Mouse (Mus musculus): ENCODE data around the gene Cacfd1. TPM values are rescaled to one million over a fixed set of nuclear protein-coding genes. Genes with fewer than 3 reads are reported as not detected.

The Cacfd1 gene
- polyA plus RNA-seq, 1 experiment from 2014 or later: 41.5 TPM

- Histone ChIP-seq H3K9ac (ENCODE audit: low read depth, low read length) (no peak overlapping the region), H3K27ac (ENCODE audit: low read depth, low read length) (no peak overlapping the region), H3K36me3 (ENCODE audit: control insufficient read depth, insufficient read depth) (no peaks in the 10 kb centered on the region), H3K27me3 (replicated peaks; ENCODE audit: control insufficient read depth, insufficient read depth, low read length) (no peaks in the 10 kb centered on the region), H3K4me2 (replicated peaks; ENCODE audit: low read depth) (no peak overlapping the region), H3K4me3 (ENCODE audit: low read depth, low read length) (no peak overlapping the region), H3K9me3 (ENCODE audit: control insufficient read depth) (no peaks in the 10 kb centered on the region), H3K4me1 (replicated peaks; ENCODE audit: control insufficient read depth, insufficient read depth, low read length) (no peaks in the 10 kb centered on the region; the same call in 1 of the 2 replicates)
- no peak for TF ChIP-seq CTCF (IDR thresholded peaks at IDR 0.05; ENCODE audit: low read depth)
- ATAC-seq: no peak
- WGBS: 68% methylated on average over 9 of the region's 9 CpGs
Observed at GRCm38 (mm10) chr2:27059187-27059586, 49.5 kb downstream of the Cacfd1 start.

GRCm38 (mm10) chr2:27067124-27067523 is 57.4 kb downstream of the Cacfd1 start:
- Histone ChIP-seq H3K27me3 (replicated peaks; ENCODE audit: control insufficient read depth, insufficient read depth, low read length) (no peaks in the 10 kb centered on the region), H3K9ac (ENCODE audit: low read depth, low read length) (no peak overlapping the region), H3K4me3 (ENCODE audit: low read depth, low read length) (no peak overlapping the region), H3K4me2 (replicated peaks; ENCODE audit: low read depth) (no peak overlapping the region), H3K27ac (ENCODE audit: low read depth, low read length) (no peak overlapping the region), H3K4me1 (replicated peaks; ENCODE audit: control insufficient read depth, insufficient read depth, low read length) (no peaks in the 10 kb centered on the region), H3K9me3 (ENCODE audit: control insufficient read depth) (no peaks in the 10 kb centered on the region), H3K36me3 (ENCODE audit: control insufficient read depth, insufficient read depth) (no peaks in the 10 kb centered on the region)
- ATAC-seq: no peak
- TF ChIP-seq CTCF (IDR thresholded peaks at IDR 0.05; ENCODE audit: low read depth): no peak
- 77% methylated on average over 2 of the region's 2 CpGs for WGBS

GRCm38 (mm10) chr2:27067996-27068395 is 58.3 kb downstream of the Cacfd1 start:
- no peak overlapping the region for H3K27ac ChIP-seq (ENCODE audit: low read depth, low read length)
- H3K36me3 ChIP-seq (ENCODE audit: control insufficient read depth, insufficient read depth): no peaks in the 10 kb centered on the region
- ATAC-seq: no peak
- H3K4me1 ChIP-seq (replicated peaks; ENCODE audit: control insufficient read depth, insufficient read depth, low read length): no peaks in the 10 kb centered on the region
- H3K4me2 ChIP-seq (replicated peaks; ENCODE audit: low read depth): no peak overlapping the region
- no peak overlapping the region for H3K4me3 ChIP-seq (ENCODE audit: low read depth, low read length)
- H3K27me3 ChIP-seq (replicated peaks; ENCODE audit: control insufficient read depth, insufficient read depth, low read length): no peaks in the 10 kb centered on the region
- no peak for TF ChIP-seq CTCF (IDR thresholded peaks at IDR 0.05; ENCODE audit: low read depth)
- no peaks in the 10 kb centered on the region for H3K9me3 ChIP-seq (ENCODE audit: control insufficient read depth)
- 59% methylated on average over 2 of the region's 2 CpGs for WGBS
- H3K9ac ChIP-seq (ENCODE audit: low read depth, low read length): no peak overlapping the region

- no peak for TF ChIP-seq CTCF (IDR thresholded peaks at IDR 0.05; ENCODE audit: low read depth)
- no peaks in the 10 kb centered on the region for H3K27me3 ChIP-seq (replicated peaks; ENCODE audit: control insufficient read depth, insufficient read depth, low read length)
- no peak for ATAC-seq
- H3K27ac ChIP-seq (ENCODE audit: low read depth, low read length): no peak overlapping the region
- H3K4me2 ChIP-seq (replicated peaks; ENCODE audit: low read depth): no peak overlapping the region
- H3K9me3 ChIP-seq (ENCODE audit: control insufficient read depth): no peaks in the 10 kb centered on the region
- H3K4me3 ChIP-seq (ENCODE audit: low read depth, low read length): no peak overlapping the region
- 52% methylated on average over 3 of the region's 3 CpGs for WGBS
- no peaks in the 10 kb centered on the region for H3K4me1 ChIP-seq (replicated peaks; ENCODE audit: control insufficient read depth, insufficient read depth, low read length)
- H3K9ac ChIP-seq (ENCODE audit: low read depth, low read length): no peak overlapping the region
- H3K36me3 ChIP-seq (ENCODE audit: control insufficient read depth, insufficient read depth): no peaks in the 10 kb centered on the region
Observed at GRCm38 (mm10) chr2:27069646-27070045, 59.9 kb downstream of the Cacfd1 start.

- Histone ChIP-seq H3K4me1 (replicated peaks; ENCODE audit: control insufficient read depth, insufficient read depth, low read length) (no peaks in the 10 kb centered on the region), H3K4me3 (ENCODE audit: low read depth, low read length) (no peak overlapping the region), H3K36me3 (ENCODE audit: control insufficient read depth, insufficient read depth) (no peaks in the 10 kb centered on the region), H3K4me2 (replicated peaks; ENCODE audit: low read depth) (no peak overlapping the region), H3K9ac (ENCODE audit: low read depth, low read length) (no peak overlapping the region), H3K9me3 (ENCODE audit: control insufficient read depth) (no peaks in the 10 kb centered on the region), H3K27ac (ENCODE audit: low read depth, low read length) (no peak overlapping the region), H3K27me3 (replicated peaks; ENCODE audit: control insufficient read depth, insufficient read depth, low read length) (no peaks in the 10 kb centered on the region)
- 90% methylated on average over 2 of the region's 2 CpGs for WGBS
- TF ChIP-seq CTCF (IDR thresholded peaks at IDR 0.05; ENCODE audit: low read depth): no peak
- ATAC-seq: no peak
Observed at GRCm38 (mm10) chr2:27070247-27070813, 60.6 kb downstream of the Cacfd1 start.

Other genes with a start within 250 kb of the Cacfd1 start
- 0.07 TPM in 1 of 2 replicates, not detected in the other for gene Abo, start 144.9 kb upstream of the Cacfd1 start, polyA plus RNA-seq (2015; fragmentation: Nextera tagmentation; extraction: Ambion mirVana)
- gene Surf6, start 107.0 kb upstream of the Cacfd1 start, polyA plus RNA-seq (2015; fragmentation: Nextera tagmentation; extraction: Ambion mirVana): 11.7 and 12.8 TPM in 2 replicates
- gene Med22, start 99.2 kb upstream of the Cacfd1 start, polyA plus RNA-seq (2015; fragmentation: Nextera tagmentation; extraction: Ambion mirVana): 19.8 and 20.2 TPM in 2 replicates
- gene Rpl7a, start 99.2 kb upstream of the Cacfd1 start, polyA plus RNA-seq (2015; fragmentation: Nextera tagmentation; extraction: Ambion mirVana): 407 and 410 TPM in 2 replicates
- 33.2 and 33.5 TPM in 2 replicates for gene Surf2, start 93.6 kb upstream of the Cacfd1 start, polyA plus RNA-seq (2015; fragmentation: Nextera tagmentation; extraction: Ambion mirVana)
- gene Surf1, start 93.4 kb upstream of the Cacfd1 start, polyA plus RNA-seq (2015; fragmentation: Nextera tagmentation; extraction: Ambion mirVana): 59.8 and 65.3 TPM in 2 replicates
- gene Surf4, start 76.0 kb upstream of the Cacfd1 start, polyA plus RNA-seq (2015; fragmentation: Nextera tagmentation; extraction: Ambion mirVana): 379 TPM in 2 replicates
- gene Stkld1, start 75.9 kb upstream of the Cacfd1 start, polyA plus RNA-seq (2015; fragmentation: Nextera tagmentation; extraction: Ambion mirVana): 0.07 and 0.10 TPM in 2 replicates
- 29.4 and 30.1 TPM in 2 replicates for gene Rexo4, start 45.5 kb upstream of the Cacfd1 start, polyA plus RNA-seq (2015; fragmentation: Nextera tagmentation; extraction: Ambion mirVana)
- gene Adamts13, start 36.5 kb upstream of the Cacfd1 start, polyA plus RNA-seq (2015; fragmentation: Nextera tagmentation; extraction: Ambion mirVana): 0.20 and 0.22 TPM in 2 replicates
- gene Slc2a6, start 18.1 kb downstream of the Cacfd1 start, polyA plus RNA-seq (2015; fragmentation: Nextera tagmentation; extraction: Ambion mirVana): 0.59 and 0.93 TPM in 2 replicates
- gene Mymk, start 62.3 kb downstream of the Cacfd1 start, polyA plus RNA-seq (2015; fragmentation: Nextera tagmentation; extraction: Ambion mirVana): not detected in 2 replicates
- gene Adamtsl2, start 69.5 kb downstream of the Cacfd1 start, polyA plus RNA-seq (2015; fragmentation: Nextera tagmentation; extraction: Ambion mirVana): 1.0 and 1.3 TPM in 2 replicates
- gene Fam163b, start 132.6 kb downstream of the Cacfd1 start, polyA plus RNA-seq (2015; fragmentation: Nextera tagmentation; extraction: Ambion mirVana): 0.10 TPM in 2 replicates
- gene Dbh, start 155.3 kb downstream of the Cacfd1 start, polyA plus RNA-seq (2015; fragmentation: Nextera tagmentation; extraction: Ambion mirVana): 0.65 and 0.84 TPM in 2 replicates
- gene Sardh, start 238.4 kb downstream of the Cacfd1 start, polyA plus RNA-seq (2015; fragmentation: Nextera tagmentation; extraction: Ambion mirVana): 3.1 and 3.2 TPM in 2 replicates